ENCODE assay signal across 17 mouse cellular contexts in genomic region chr4:142172942-142173341, GRCm38 (mm10).
DNase-seq lines count a peak whose midpoint lies in the region; ATAC-seq and TF ChIP-seq lines count a peak whose summit lies in the region.
"Had no signal": no experiment of that assay in that cellular context is flagged by ENCODE, and none has a peak within 500 bp of the region (broad histone marks: within the 10 kb centered on the region; RNA-seq: fewer than 3 reads in every experiment).

No protein-coding gene starts in this region.

- ATAC-seq in kidney, embryonic 15.5 days (replicated peaks; ENCODE audit: low FRiP score), result no peak
- no peak for ATAC-seq in intestine, postnatal 0 days
- no peak for ATAC-seq in granulocyte monocyte progenitor cell, adult 5-6 weeks (replicated peaks; ENCODE audit: poor library complexity, severe bottlenecking)
- ATAC-seq: liver, postnatal 0 days; Patski had no signal

- 80% methylated on average over 4 of the region's 4 CpGs for WGBS in kidney, embryonic 15.5 days
- WGBS in intestine, postnatal 0 days, result 47% methylated on average over 4 of the region's 4 CpGs

- no peak for TF ChIP-seq CTCF in E14TG2a.4 (conservative IDR thresholded peaks at IDR 0.05; ENCODE audit: low read length)
- no peak for TF ChIP-seq CTCF in ES-Bruce4 (IDR thresholded peaks at IDR 0.05; ENCODE audit: low read depth, low read length)
- no peak for TF ChIP-seq CTCF in intestine, postnatal 0 days (IDR thresholded peaks at IDR 0.05; ENCODE audit: low read depth)

- no peak overlapping the region for H3K4me2 ChIP-seq in kidney, embryonic 15.5 days
- no peak overlapping the region for H3K4me2 ChIP-seq in intestine, postnatal 0 days (replicated peaks; ENCODE audit: low read depth)
- H3K4me2 ChIP-seq: limb, embryonic 13.5 days; neural tube, embryonic 13.5 days had no signal

- H3K9ac ChIP-seq in kidney, embryonic 15.5 days, result no peak overlapping the region
- peak overlapping the region; percentile 13; the same call in 1 of the 2 replicates for H3K9ac ChIP-seq in ES-Bruce4 (ENCODE audit: low read depth, poor library complexity, severe bottlenecking)
- 0 out of 2 replicates have a peak overlapping the region, but pooled peaks have one; percentile 22 for H3K9ac ChIP-seq in intestine, postnatal 0 days (ENCODE audit: low read depth, low read length)
- H3K9ac ChIP-seq: limb, embryonic 13.5 days; liver, postnatal 0 days; neural tube, embryonic 13.5 days had no signal

- no peak overlapping the region for H3K4me3 ChIP-seq in kidney, embryonic 15.5 days (replicated peaks)
- peak overlapping the region; percentile 53 for H3K4me3 ChIP-seq in E14TG2a.4 (replicated peaks; ENCODE audit: low read length)
- H3K4me3 ChIP-seq in ES-Bruce4 (ENCODE audit: low read depth, low read length), result no peak overlapping the region
- no peak overlapping the region for H3K4me3 ChIP-seq in intestine, postnatal 0 days (ENCODE audit: low read depth, low read length)
- H3K4me3 ChIP-seq: heart, adult 2 months; limb, embryonic 13.5 days; neural tube, embryonic 13.5 days had no signal

- TF ChIP-seq EP300 in ES-Bruce4 (IDR thresholded peaks at IDR 0.05; ENCODE audit: insufficient read depth, low read depth, low read length), result no peak

- no peaks in the 10 kb centered on the region for H3K27me3 ChIP-seq in kidney, embryonic 15.5 days
- no peaks in the 10 kb centered on the region for H3K27me3 ChIP-seq in E14TG2a.4 (ENCODE audit: insufficient read depth, low read length)
- no peaks in the 10 kb centered on the region for H3K27me3 ChIP-seq in ES-Bruce4 (ENCODE audit: control insufficient read depth, insufficient read depth, low read length, poor library complexity, severe bottlenecking)
- H3K27me3 ChIP-seq in intestine, postnatal 0 days (replicated peaks; ENCODE audit: control insufficient read depth, insufficient read depth, low read length), result no peaks in the 10 kb centered on the region
- H3K27me3 ChIP-seq: limb, embryonic 13.5 days; neural tube, embryonic 13.5 days; Patski had no signal

- H3K27ac ChIP-seq in kidney, embryonic 15.5 days, result peak overlapping the region; percentile 90
- peak overlapping the region; percentile 82 for H3K27ac ChIP-seq in ES-Bruce4 (ENCODE audit: insufficient read depth, low read length)
- H3K27ac ChIP-seq in intestine, postnatal 0 days (ENCODE audit: low read depth, low read length), result peak overlapping the region; percentile 89
- H3K27ac ChIP-seq: macrophage; neural tube, embryonic 13.5 days had no signal

- H3K4me1 ChIP-seq in kidney, embryonic 15.5 days, result peaks cover 68% of the 10 kb centered on the region
- H3K4me1 ChIP-seq in E14TG2a.4 (replicated peaks; ENCODE audit: low read depth, low read length) (peaks cover 96% of the 10 kb centered on the region), ES-Bruce4 (ENCODE audit: control insufficient read depth, insufficient read depth, low read length) (peaks cover 32% of the 10 kb centered on the region)
- H3K4me1 ChIP-seq in intestine, postnatal 0 days (replicated peaks; ENCODE audit: control insufficient read depth, insufficient read depth, low read length), result peaks cover 24% of the 10 kb centered on the region

- no peaks in the 10 kb centered on the region for H3K9me3 ChIP-seq in kidney, embryonic 15.5 days (replicated peaks)
- H3K9me3 ChIP-seq in E14TG2a.4 (ENCODE audit: low read length) (no peaks in the 10 kb centered on the region; the same call in 1 of the 2 replicates), ES-Bruce4 (replicated peaks; ENCODE audit: control insufficient read depth, insufficient read depth, low read length, poor library complexity, severe bottlenecking) (no peaks in the 10 kb centered on the region)
- no peaks in the 10 kb centered on the region for H3K9me3 ChIP-seq in intestine, postnatal 0 days (ENCODE audit: control insufficient read depth)
- H3K9me3 ChIP-seq: neural tube, embryonic 13.5 days had no signal

- no peak for DNase-seq in kidney, postnatal 25 days
- DNase-seq in right cerebral cortex, adult 18-20 months, result no peak
- DNase-seq: heart, adult 2 months; kidney, adult 9 months; layer of hippocampus, postnatal 36 days; liver, postnatal 0 days; midbrain, embryonic 14.5 days; thymus, adult 2 months had no signal

- H3K36me3 ChIP-seq in kidney, embryonic 15.5 days, result peaks cover 6% of the 10 kb centered on the region; the same call in 1 of the 2 replicates
- H3K36me3 ChIP-seq in E14TG2a.4 (ENCODE audit: insufficient read depth, low read length) (peaks cover 41% of the 10 kb centered on the region), ES-Bruce4 (ENCODE audit: control insufficient read depth, insufficient read depth, low read length, poor library complexity, severe bottlenecking) (no peaks in the 10 kb centered on the region)
- H3K36me3 ChIP-seq in intestine, postnatal 0 days (ENCODE audit: control insufficient read depth, insufficient read depth), result no peaks in the 10 kb centered on the region; the same call in 1 of the 2 replicates
- H3K36me3 ChIP-seq: neural tube, embryonic 13.5 days had no signal

- no peak for TF ChIP-seq POLR2A in ES-Bruce4 (IDR thresholded peaks at IDR 0.05; ENCODE audit: insufficient read depth, low read length)
